Mouse (Mus musculus) embryonic facial prominence, embryonic 12.5 days (tissue): ENCODE measurements around the gene Pear1. TPM values are rescaled to one million over a fixed set of nuclear protein-coding genes. Genes with fewer than 3 reads are reported as not detected.

Experiments
- ATAC-seq: fragments of 200-750 bp; cut with Nextera tagmentation; 2 replicates; pipeline ENCODE4 v1.8.0; 2017; ENCODE audit not compliant: insufficient number of reproducible peaks, insufficient read depth, low FRiP score, low TSS enrichment
- H3K27ac ChIP-seq: fragments of 300-500 bp; sonication (generic); 2 replicates; pipeline ENCODE4 v1.5.1; 2016; ENCODE audit warnings: mild to moderate bottlenecking
- H3K27me3 ChIP-seq: fragments of 300-500 bp; sonication (generic); 2 replicates; pipeline ENCODE4 v1.6.1; 2016; ENCODE audit warnings: mild to moderate bottlenecking, moderate library complexity
- H3K36me3 ChIP-seq: fragments of 300-500 bp; sonication (generic); 2 replicates; pipeline ENCODE4 v1.6.1; 2016; ENCODE audit warnings: mild to moderate bottlenecking
- H3K4me1 ChIP-seq: fragments of 300-500 bp; sonication (generic); 2 replicates; pipeline ENCODE4 v1.6.1; 2016
- H3K4me2 ChIP-seq: fragments of 300-500 bp; sonication (generic); replicated peaks from 2 replicates; pipeline ENCODE4 v1.6.1; 2016; ENCODE audit warnings: mild to moderate bottlenecking, moderate library complexity
- H3K4me3 ChIP-seq: fragments of 300-500 bp; sonication (generic); 2 replicates; pipeline ENCODE4 v1.5.1; 2016; ENCODE audit warnings: mild to moderate bottlenecking
- H3K9ac ChIP-seq: fragments of 300-500 bp; sonication (generic); 2 replicates; pipeline ENCODE4 v1.6.1; 2016; ENCODE audit warnings: mild to moderate bottlenecking, moderate library complexity
- H3K9me3 ChIP-seq: fragments of 300-500 bp; sonication (generic); 2 replicates; pipeline ENCODE4 v1.6.1; 2016; ENCODE audit warnings: mild to moderate bottlenecking, moderate library complexity
- WGBS: fragments of 180-500 bp; shearing (Covaris S2); methylation state at CpG from one replicate; pipeline ENCODE4 v1.1.7; 2016; 5-methylcytosine and 5-hydroxymethylcytosine counted together
- polyA plus RNA-seq: library from polyadenylated mRNA; unstranded; fragments of >200 nt; fragmentation: Nextera tagmentation; extraction: Ambion mirVana; gene quantifications from 2 replicates; pipeline ENCODE4 v1.2.1, GENCODE M21; 2016

Gene Pear1
- polyA plus RNA-seq, 1 experiment from 2014 or later: 15.1 TPM

GRCm38 (mm10) chr3:87745036-87745659 is 79.0 kb downstream of the Pear1 start:
- peak overlapping the region; percentile 41 for H3K4me2 ChIP-seq
- H3K4me1 ChIP-seq: peaks cover 17% of the 10 kb centered on the region
- 21% methylated on average over 18 of the region's 18 CpGs for WGBS
- H3K27me3 ChIP-seq: no peaks in the 10 kb centered on the region
- no peaks in the 10 kb centered on the region for H3K9me3 ChIP-seq
- 0 out of 2 replicates have a peak overlapping the region, but pooled peaks have one; percentile 18 for H3K27ac ChIP-seq
- 0 out of 2 replicates have a peak overlapping the region, but pooled peaks have one; percentile 12 for H3K4me3 ChIP-seq
- ATAC-seq: no peak
- 0 out of 2 replicates have a peak, but pooled peaks cover 3% of the 10 kb centered on the region for H3K36me3 ChIP-seq
- peak overlapping the region; percentile 21; the same call in 1 of the 2 replicates for H3K9ac ChIP-seq

GRCm38 (mm10) chr3:87743927-87744326 is 80.2 kb downstream of the Pear1 start:
- Histone ChIP-seq H3K36me3 (peaks cover 9% of the 10 kb centered on the region), H3K27me3 (no peaks in the 10 kb centered on the region), H3K9ac (no peak overlapping the region), H3K4me1 (peaks cover 17% of the 10 kb centered on the region), H3K4me2 (no peak overlapping the region), H3K4me3 (no peak overlapping the region), H3K27ac (no peak overlapping the region), H3K9me3 (no peaks in the 10 kb centered on the region)
- no peak for ATAC-seq
- 87% methylated on average over 4 of the region's 4 CpGs for WGBS

GRCm38 (mm10) chr3:87742735-87743134 is 81.4 kb downstream of the Pear1 start:
- 87% methylated on average over 16 of the region's 16 CpGs for WGBS
- no peak overlapping the region for H3K27ac ChIP-seq
- H3K9me3 ChIP-seq: no peaks in the 10 kb centered on the region
- no peak overlapping the region for H3K4me2 ChIP-seq
- ATAC-seq: no peak
- H3K27me3 ChIP-seq: no peaks in the 10 kb centered on the region
- H3K4me1 ChIP-seq: peaks cover 13% of the 10 kb centered on the region
- no peak overlapping the region for H3K4me3 ChIP-seq
- H3K36me3 ChIP-seq: peaks cover 19% of the 10 kb centered on the region
- no peak overlapping the region for H3K9ac ChIP-seq

- WGBS: 78% methylated on average over 3 of the region's 3 CpGs
- Histone ChIP-seq H3K9ac (no peak overlapping the region), H3K27me3 (no peaks in the 10 kb centered on the region), H3K36me3 (peaks cover 26% of the 10 kb centered on the region), H3K4me3 (no peak overlapping the region), H3K27ac (no peak overlapping the region), H3K9me3 (no peaks in the 10 kb centered on the region), H3K4me2 (no peak overlapping the region), H3K4me1 (peaks cover 13% of the 10 kb centered on the region)
- no peak for ATAC-seq
Observed at GRCm38 (mm10) chr3:87742013-87742412, 82.1 kb downstream of the Pear1 start.

- WGBS: 87% methylated on average over 5 of the region's 5 CpGs
- Histone ChIP-seq H3K9ac (no peak overlapping the region), H3K27me3 (no peaks in the 10 kb centered on the region), H3K36me3 (peaks cover 56% of the 10 kb centered on the region), H3K4me3 (no peak overlapping the region), H3K4me1 (no peaks in the 10 kb centered on the region), H3K9me3 (no peaks in the 10 kb centered on the region), H3K4me2 (no peak overlapping the region), H3K27ac (no peak overlapping the region)
- no peak for ATAC-seq
Observed at GRCm38 (mm10) chr3:87738906-87739305, 85.2 kb downstream of the Pear1 start.

- peaks cover 87% of the 10 kb centered on the region for H3K36me3 ChIP-seq
Observed at GRCm38 (mm10) chr3:87735335-87735734, 88.8 kb downstream of the Pear1 start.

GRCm38 (mm10) chr3:87733984-87734761 is 89.9 kb downstream of the Pear1 start:
- Histone ChIP-seq H3K27ac (no peak overlapping the region), H3K9ac (no peak overlapping the region), H3K4me2 (no peak overlapping the region), H3K27me3 (no peaks in the 10 kb centered on the region), H3K36me3 (peaks cover 94% of the 10 kb centered on the region), H3K4me3 (no peak overlapping the region), H3K9me3 (no peaks in the 10 kb centered on the region), H3K4me1 (no peaks in the 10 kb centered on the region)
- ATAC-seq: no peak
- WGBS: 85% methylated on average over 11 of the region's 11 CpGs

More at GRCm38 (mm10) chr3:87735335-87735734, 88.8 kb downstream of the Pear1 start:
- no peak overlapping the region for H3K4me3 ChIP-seq
- ATAC-seq: no peak
- H3K4me2 ChIP-seq: no peak overlapping the region
- H3K9ac ChIP-seq: no peak overlapping the region
- no peaks in the 10 kb centered on the region for H3K9me3 ChIP-seq
- WGBS: 66% methylated on average over 9 of the region's 9 CpGs
- no peaks in the 10 kb centered on the region for H3K27me3 ChIP-seq
- H3K4me1 ChIP-seq: no peaks in the 10 kb centered on the region
- H3K27ac ChIP-seq: no peak overlapping the region

GRCm38 (mm10) chr3:87733098-87733497 is 91.0 kb downstream of the Pear1 start:
- H3K4me3 ChIP-seq: no peak overlapping the region
- ATAC-seq: no peak
- H3K4me1 ChIP-seq: no peaks in the 10 kb centered on the region
- no peaks in the 10 kb centered on the region for H3K27me3 ChIP-seq
- no peak overlapping the region for H3K9ac ChIP-seq
- WGBS: 82% methylated on average over 4 of the region's 4 CpGs
- H3K27ac ChIP-seq: no peak overlapping the region
- no peak overlapping the region for H3K4me2 ChIP-seq
- H3K9me3 ChIP-seq: no peaks in the 10 kb centered on the region
- peaks cover 96% of the 10 kb centered on the region for H3K36me3 ChIP-seq

- no peak overlapping the region for H3K27ac ChIP-seq
- H3K4me3 ChIP-seq: no peak overlapping the region
- no peak overlapping the region for H3K9ac ChIP-seq
- no peak for ATAC-seq
- no peaks in the 10 kb centered on the region for H3K9me3 ChIP-seq
- H3K4me1 ChIP-seq: no peaks in the 10 kb centered on the region
- peaks cover 94% of the 10 kb centered on the region for H3K36me3 ChIP-seq
- WGBS: 84% methylated on average over 6 of the region's 6 CpGs
- H3K4me2 ChIP-seq: no peak overlapping the region
- no peaks in the 10 kb centered on the region for H3K27me3 ChIP-seq
Observed at GRCm38 (mm10) chr3:87728696-87729095, 95.4 kb downstream of the Pear1 start.

GRCm38 (mm10) chr3:87726191-87726590 is 97.9 kb downstream of the Pear1 start:
- Histone ChIP-seq H3K9ac (no peak overlapping the region), H3K36me3 (peaks cover 91% of the 10 kb centered on the region), H3K27me3 (no peaks in the 10 kb centered on the region), H3K27ac (no peak overlapping the region), H3K4me2 (no peak overlapping the region), H3K9me3 (no peaks in the 10 kb centered on the region), H3K4me3 (no peak overlapping the region), H3K4me1 (no peaks in the 10 kb centered on the region)
- WGBS: 97% methylated on average over 7 of the region's 7 CpGs
- ATAC-seq: no peak

GRCm38 (mm10) chr3:87725396-87726160 is 98.5 kb downstream of the Pear1 start:
- peaks cover 91% of the 10 kb centered on the region for H3K36me3 ChIP-seq
- H3K27ac ChIP-seq: no peak overlapping the region

More at GRCm38 (mm10) chr3:87725396-87726160, 98.5 kb downstream of the Pear1 start:
- Histone ChIP-seq H3K4me2 (no peak overlapping the region), H3K9ac (no peak overlapping the region), H3K4me1 (no peaks in the 10 kb centered on the region), H3K27me3 (no peaks in the 10 kb centered on the region), H3K4me3 (no peak overlapping the region), H3K9me3 (no peaks in the 10 kb centered on the region)
- ATAC-seq: no peak
- 97% methylated on average over 16 of the region's 16 CpGs for WGBS
